Mouse (Mus musculus) liver, embryonic 13.5 days (tissue): ENCODE results near the gene Tdrd1. TPM values are rescaled to one million over a fixed set of nuclear protein-coding genes. Genes with fewer than 3 reads are reported as not detected.

Experiments used
- ATAC-seq: fragments of 200-750 bp; cut with Nextera tagmentation; 2 replicates; pipeline ENCODE4 v1.8.0; 2017; ENCODE audit warnings: low read depth, mild to moderate bottlenecking, moderate number of reproducible peaks, moderate library complexity
- DNase-seq: peaks from one replicate; pipeline ENCODE4 v3.0.0; 2022
- H3K27ac ChIP-seq: fragments of 300-500 bp; sonication (generic); 2 replicates; pipeline ENCODE4 v1.5.1; 2015; ENCODE audit warnings: moderate library complexity, mild to moderate bottlenecking, inconsistent platforms
- H3K27me3 ChIP-seq: fragments of 300-500 bp; sonication (generic); 2 replicates; pipeline ENCODE4 v1.6.1; 2015; ENCODE audit warnings: mild to moderate bottlenecking, inconsistent platforms
- H3K36me3 ChIP-seq: fragments of 300-500 bp; sonication (generic); 2 replicates; pipeline ENCODE4 v1.6.1; 2015; ENCODE audit warnings: mild to moderate bottlenecking, inconsistent platforms
- H3K4me1 ChIP-seq: fragments of 300-500 bp; sonication (generic); replicated peaks from 2 replicates; pipeline ENCODE4 v1.6.1; 2015; ENCODE audit warnings: inconsistent platforms
- H3K4me2 ChIP-seq: fragments of 300-500 bp; sonication (generic); 2 replicates; pipeline ENCODE4 v1.6.1; 2015; ENCODE audit warnings: inconsistent platforms, mild to moderate bottlenecking, moderate library complexity
- H3K4me3 ChIP-seq: fragments of 300-500 bp; sonication (generic); replicated peaks from 2 replicates; pipeline ENCODE4 v1.5.1; 2015; ENCODE audit warnings: mild to moderate bottlenecking, inconsistent platforms
- H3K9ac ChIP-seq: fragments of 300-500 bp; sonication (generic); 2 replicates; pipeline ENCODE4 v1.6.1; 2015; ENCODE audit warnings: mild to moderate bottlenecking, inconsistent platforms
- H3K9me3 ChIP-seq: fragments of 300-500 bp; sonication (generic); replicated peaks from 2 replicates; pipeline ENCODE4 v1.6.1; 2016; ENCODE audit warnings: inconsistent platforms
- WGBS: fragments of 180-500 bp; shearing (Covaris S2); methylation state at CpG from one replicate; pipeline ENCODE4 v1.1.7; 2015; ENCODE audit not compliant: insufficient replicate concordance; 5-methylcytosine and 5-hydroxymethylcytosine counted together
- polyA plus RNA-seq: library from polyadenylated mRNA; unstranded; fragments of >200 nt; fragmentation: Nextera tagmentation; extraction: Ambion mirVana; gene quantifications from 2 replicates; pipeline ENCODE4 v1.2.1, GENCODE M21; 2015

The Tdrd1 gene
- polyA plus RNA-seq, 1 experiment from 2014 or later, result 0.09 TPM

GRCm38 (mm10) chr19:56915084-56915483, 89.1 kb downstream of the Tdrd1 start:
- Histone ChIP-seq H3K36me3 (no peaks in the 10 kb centered on the region), H3K27ac (no peak overlapping the region), H3K9me3 (no peaks in the 10 kb centered on the region), H3K4me3 (no peak overlapping the region), H3K4me1 (no peaks in the 10 kb centered on the region), H3K4me2 (no peak overlapping the region), H3K9ac (no peak overlapping the region), H3K27me3 (no peaks in the 10 kb centered on the region)
- DNase-seq, result no peak
- WGBS, result 46% methylated on average over 6 of the region's 6 CpGs
- no peak for ATAC-seq

Other genes with a start within 250 kb of the Tdrd1 start
- 0.09 and 0.13 TPM in 2 replicates for gene Adrb1, start 104.0 kb upstream of the Tdrd1 start, polyA plus RNA-seq
- gene Ccdc186, start 4.0 kb upstream of the Tdrd1 start, polyA plus RNA-seq, result 5.7 and 6.4 TPM in 2 replicates
- gene Vwa2, start 48.0 kb downstream of the Tdrd1 start, polyA plus RNA-seq, result not detected in 2 replicates
- gene Afap1l2, start 182.0 kb downstream of the Tdrd1 start, polyA plus RNA-seq, result 0.96 and 1.2 TPM in 2 replicates